Mouse (Mus musculus): ENCODE data around the gene Gm5868. TPM values are rescaled to one million over a fixed set of nuclear protein-coding genes. Genes with fewer than 3 reads are reported as not detected.
A peak's percentile ranks its signal among the peaks of the same experiment; 100 is the strongest.
"Not testable (repeated sequence)": the region's sequence is repeated elsewhere in the genome, so short reads cannot be mapped to it uniquely, and the experiment has no call there.

Gm5868 gene
- polyA plus RNA-seq, 1 experiment from 2014 or later, result not detected

DNA sequence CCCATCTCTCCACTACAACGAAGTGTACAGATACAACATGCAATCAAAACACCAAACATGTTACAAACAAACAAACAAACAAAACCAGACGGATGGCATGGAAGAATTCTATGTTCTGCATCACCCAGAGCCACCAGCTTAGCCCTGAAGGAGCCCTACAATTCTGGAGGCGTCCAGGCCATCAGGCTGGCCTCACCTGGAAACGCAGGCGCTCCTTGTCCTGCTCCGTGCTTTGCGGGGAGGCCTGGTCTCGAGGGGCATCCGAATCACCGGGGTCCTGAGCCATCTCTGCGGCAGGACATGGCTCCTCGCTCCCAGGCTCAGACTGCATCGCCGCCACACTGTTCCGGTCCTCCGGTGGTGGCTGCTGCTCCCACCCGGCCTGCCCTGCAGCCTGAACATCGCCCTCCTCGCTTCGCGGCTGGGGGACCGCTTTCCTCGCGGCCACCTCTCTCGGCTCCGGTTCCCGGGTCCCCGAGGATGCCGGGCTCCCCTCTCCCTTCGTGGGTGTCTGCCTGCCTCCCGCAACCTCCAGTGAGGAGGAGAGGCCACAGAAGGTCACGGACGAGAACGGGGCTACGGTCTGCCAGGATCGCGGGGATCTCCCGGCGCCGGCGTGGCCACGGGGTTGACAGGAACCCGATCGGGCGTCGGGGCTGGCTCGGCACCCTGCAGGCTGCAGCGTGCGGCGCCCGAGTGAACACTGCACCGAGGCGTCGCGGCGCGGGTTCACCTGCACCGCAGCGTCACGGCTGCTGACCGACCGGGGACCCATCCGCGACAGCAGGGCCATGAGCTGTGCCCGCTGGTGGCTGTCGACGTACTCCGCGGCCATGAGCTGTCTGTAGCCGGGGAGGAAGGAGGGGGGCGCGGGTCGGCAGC is 7.0 kb downstream of the Gm5868 start:
- H3K9ac ChIP-seq, result peak overlapping the region; percentile 68
- 6% methylated on average over 47 of the region's 73 CpGs for WGBS
- peak overlapping the region; percentile 55 for H3K4me3 ChIP-seq
- H3K36me3 ChIP-seq; H3K9me3 ChIP-seq (replicated peaks); H3K4me1 ChIP-seq (replicated peaks); H3K27ac ChIP-seq (ENCODE audit: poor library complexity, severe bottlenecking): not testable (repeated sequence)
- peak overlapping the region; percentile 95 for H3K4me2 ChIP-seq
- peak; percentile 33; the same call in 1 of the 2 replicates for ATAC-seq (ENCODE audit: insufficient number of reproducible peaks, low FRiP score)
- H3K27me3 ChIP-seq (replicated peaks), result peaks cover 38% of the 10 kb centered on the region

DNA sequence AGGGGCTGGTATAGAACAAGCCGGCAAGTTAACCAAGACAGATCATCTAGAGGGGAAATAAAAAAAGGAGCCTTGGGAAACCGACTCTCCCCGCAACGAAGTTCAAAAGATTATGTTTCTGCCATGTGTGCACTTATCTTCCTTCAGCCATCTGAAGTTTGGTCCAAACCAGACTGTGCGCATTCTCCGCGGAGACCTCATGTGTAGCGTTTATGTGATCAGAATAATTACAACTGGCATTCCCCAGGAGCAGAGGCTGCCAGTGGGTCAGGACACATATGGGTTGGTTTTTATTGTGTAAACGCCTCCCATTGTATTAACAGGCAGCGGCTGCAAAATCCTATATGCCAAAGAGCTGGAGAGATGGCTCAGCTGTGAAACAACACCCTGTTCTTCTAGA is 7.8 kb downstream of the Gm5868 start:
- H3K9me3 ChIP-seq (replicated peaks); H3K27ac ChIP-seq (ENCODE audit: poor library complexity, severe bottlenecking); H3K9ac ChIP-seq; H3K4me1 ChIP-seq (replicated peaks); H3K4me3 ChIP-seq; ATAC-seq (ENCODE audit: insufficient number of reproducible peaks, low FRiP score); H3K36me3 ChIP-seq: not testable (repeated sequence)
- 67% methylated on average over 10 of the region's 10 CpGs for WGBS
- H3K27me3 ChIP-seq (replicated peaks), result peaks cover 38% of the 10 kb centered on the region
- peak overlapping the region; percentile 95; the same call in 1 of the 2 replicates for H3K4me2 ChIP-seq

DNA sequence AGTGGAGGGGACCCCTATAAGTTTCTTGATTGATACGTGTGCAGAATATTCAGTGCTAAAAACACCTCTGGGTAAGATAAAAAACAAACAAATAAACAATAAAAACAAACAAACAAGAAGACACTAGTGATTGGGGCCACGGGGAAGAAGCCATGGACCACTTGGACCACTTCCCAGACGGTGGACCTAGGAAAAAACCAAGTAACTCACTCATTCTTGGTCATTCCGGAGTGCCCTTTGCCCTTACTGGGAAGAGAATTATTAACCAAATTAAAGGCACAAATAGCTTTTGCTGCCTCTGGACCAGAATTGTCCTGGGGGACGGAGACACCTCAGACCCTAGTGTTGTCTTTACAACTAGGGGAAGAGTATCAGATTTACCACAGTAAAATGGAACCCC is 21.7 kb downstream of the Gm5868 start:
- Histone ChIP-seq H3K9me3 (replicated peaks) (peaks cover 43% of the 10 kb centered on the region), H3K27ac (ENCODE audit: poor library complexity, severe bottlenecking) (no peak overlapping the region), H3K9ac (no peak overlapping the region), H3K36me3 (0 out of 2 replicates have a peak, but pooled peaks cover 3% of the 10 kb centered on the region), H3K4me3 (no peak overlapping the region), H3K4me1 (replicated peaks) (no peaks in the 10 kb centered on the region), H3K4me2 (no peak overlapping the region), H3K27me3 (replicated peaks) (no peaks in the 10 kb centered on the region)
- WGBS, result 79% methylated on average over 5 of the region's 5 CpGs
- no peak for ATAC-seq (ENCODE audit: insufficient number of reproducible peaks, low FRiP score)

DNA sequence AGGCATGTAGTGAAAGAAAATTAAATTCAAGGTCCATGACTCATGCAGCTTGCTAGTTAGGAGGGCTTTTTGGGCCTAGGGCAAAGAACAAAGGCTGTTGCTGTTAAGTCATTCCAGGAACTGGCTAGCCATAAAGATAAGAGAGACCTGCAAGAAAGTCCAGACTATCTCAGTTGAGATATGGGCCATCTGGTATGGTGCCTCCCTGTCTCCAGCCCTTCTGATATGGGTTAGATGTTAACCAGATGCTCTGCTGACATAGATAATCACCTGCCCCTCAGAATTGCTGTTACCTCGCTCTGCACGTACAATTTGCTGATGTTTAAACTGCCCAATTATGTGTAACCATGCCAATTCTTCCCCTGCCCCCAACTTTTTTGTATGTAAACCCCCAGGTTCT is 24.2 kb downstream of the Gm5868 start:
- not testable (repeated sequence) for H3K4me1 ChIP-seq (replicated peaks); H3K4me2 ChIP-seq; H3K36me3 ChIP-seq; H3K27me3 ChIP-seq (replicated peaks); H3K9ac ChIP-seq; ATAC-seq (ENCODE audit: insufficient number of reproducible peaks, low FRiP score); H3K27ac ChIP-seq (ENCODE audit: poor library complexity, severe bottlenecking); H3K4me3 ChIP-seq
- 28% methylated on average over 2 of the region's 2 CpGs for WGBS
- peaks cover 26% of the 10 kb centered on the region for H3K9me3 ChIP-seq (replicated peaks)

DNA sequence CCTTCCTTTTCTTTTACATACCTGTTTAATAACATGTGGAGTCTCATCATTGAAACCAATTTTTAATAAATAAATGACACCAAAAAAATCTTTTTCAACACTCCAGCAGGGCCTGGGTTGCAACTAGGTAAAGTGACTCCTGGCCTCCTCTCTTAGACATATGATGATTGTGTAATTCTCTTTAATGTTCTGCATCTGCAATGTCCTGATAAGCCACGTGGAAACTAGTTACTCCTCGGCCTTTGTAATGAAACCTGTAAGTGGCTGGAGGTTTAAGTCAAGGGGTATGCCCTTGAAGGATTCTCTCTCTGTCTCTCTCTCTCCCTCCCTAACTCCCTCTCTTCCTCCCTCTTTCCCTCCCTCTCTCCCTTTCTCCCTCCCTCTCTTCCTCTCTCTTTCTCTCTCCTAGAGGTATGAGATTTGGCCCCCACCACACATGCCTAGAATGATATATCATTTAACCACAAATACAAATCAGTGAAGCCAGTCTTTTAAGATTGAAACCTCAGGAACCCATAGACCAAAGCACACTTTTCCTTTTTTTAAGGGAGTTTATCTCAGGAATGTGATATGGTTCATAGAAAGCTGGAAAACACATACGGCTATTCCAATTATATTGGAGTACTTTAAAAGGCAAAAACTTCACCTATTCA is 26.2 kb downstream of the Gm5868 start:
- H3K9me3 ChIP-seq (replicated peaks), result peaks cover 13% of the 10 kb centered on the region
- H3K27ac ChIP-seq (ENCODE audit: poor library complexity, severe bottlenecking), result no peak overlapping the region
- WGBS, result 59% methylated on average over 3 of the region's 3 CpGs
- H3K36me3 ChIP-seq, result 0 out of 2 replicates have a peak, but pooled peaks cover under 1% of the 10 kb centered on the region
- H3K4me2 ChIP-seq, result no peak overlapping the region
- H3K4me3 ChIP-seq, result no peak overlapping the region
- peaks cover 8% of the 10 kb centered on the region for H3K4me1 ChIP-seq (replicated peaks)
- no peaks in the 10 kb centered on the region for H3K27me3 ChIP-seq (replicated peaks)
- no peak overlapping the region for H3K9ac ChIP-seq
- no peak for ATAC-seq (ENCODE audit: insufficient number of reproducible peaks, low FRiP score)

DNA sequence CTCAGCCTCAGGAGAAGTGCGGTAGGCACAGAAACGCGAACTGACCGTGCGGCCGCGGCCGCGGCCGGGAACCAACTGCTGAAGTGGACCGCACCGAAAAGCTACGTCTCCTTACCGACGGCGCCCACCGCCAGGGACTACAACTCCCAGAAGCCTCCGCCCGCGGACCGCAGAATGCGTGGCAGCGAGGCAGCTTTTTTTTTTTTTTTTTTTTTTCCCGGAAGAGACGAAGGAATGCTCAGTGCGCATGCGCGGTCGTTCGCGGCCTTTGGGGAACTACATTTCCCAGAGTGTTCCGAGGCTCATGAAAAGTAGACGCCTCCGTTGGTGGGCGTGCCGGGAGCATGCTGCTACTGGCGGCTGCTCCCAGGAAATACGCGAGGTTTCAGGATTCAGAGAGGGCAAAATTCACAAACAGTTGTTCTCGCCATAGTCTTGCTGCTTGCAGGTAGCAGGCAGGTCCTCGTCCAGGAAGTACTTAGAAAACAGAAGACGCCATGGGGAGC is 27.8 kb downstream of the Gm5868 start, which contains the start of gene Nfxl1:
Gene Nfxl1 (minus strand): TSS at position 141 of the 506 bp plus-strand sequence.
- 0% methylated on average over 42 of the region's 42 CpGs for WGBS

DNA sequence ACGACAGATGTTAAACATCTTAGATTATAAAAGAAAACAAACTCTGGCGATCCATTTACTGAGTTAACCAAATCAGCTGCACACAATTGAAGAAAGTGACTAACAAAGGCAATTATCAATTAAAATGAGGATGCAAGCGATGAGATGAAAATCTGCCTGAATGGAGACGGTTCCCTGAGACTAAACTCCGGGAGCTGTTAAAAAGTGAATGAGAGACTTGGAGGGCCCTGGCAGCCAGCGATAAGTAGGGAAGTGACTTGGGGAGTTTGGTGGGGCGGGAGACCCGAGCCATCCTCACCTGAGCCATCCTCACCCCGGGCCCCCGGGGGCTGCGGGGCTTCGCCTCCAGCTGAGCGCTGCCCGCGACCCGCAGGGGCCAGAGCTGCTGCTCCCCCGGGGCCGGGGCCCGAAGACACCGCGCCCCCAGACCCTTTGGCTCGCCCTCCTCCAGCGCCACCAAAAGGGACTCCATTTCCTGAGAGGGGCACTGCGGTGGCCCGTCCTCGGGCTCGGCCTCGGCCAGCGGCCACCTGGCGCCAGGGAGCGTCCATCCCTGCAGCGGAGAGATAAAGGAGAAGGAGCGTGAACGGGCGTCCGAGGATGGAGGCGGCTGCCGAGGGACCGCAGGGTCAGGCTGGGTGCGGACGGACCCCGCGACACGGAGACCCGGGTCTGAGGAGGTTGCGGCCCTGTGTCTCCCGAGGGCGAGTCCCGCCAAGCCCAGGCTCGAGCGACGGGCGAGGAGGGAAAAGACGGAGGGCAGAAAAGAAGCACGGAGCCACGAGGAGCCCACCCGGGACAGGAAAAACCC is 28.4 kb downstream of the Gm5868 start:
- Histone ChIP-seq H3K4me2 (peak overlapping the region; percentile 82), H3K9ac (peak overlapping the region; percentile 85), H3K9me3 (replicated peaks) (peaks cover 8% of the 10 kb centered on the region), H3K27me3 (replicated peaks) (no peaks in the 10 kb centered on the region), H3K36me3 (peaks cover 7% of the 10 kb centered on the region), H3K27ac (ENCODE audit: poor library complexity, severe bottlenecking) (peak overlapping the region; percentile 43), H3K4me3 (peak overlapping the region; percentile 81), H3K4me1 (replicated peaks) (peaks cover 8% of the 10 kb centered on the region)
- ATAC-seq (ENCODE audit: insufficient number of reproducible peaks, low FRiP score), result peak; percentile 81
- under 1% methylated on average over 56 of the region's 57 CpGs for WGBS

More for the DNA sequence above, 27.8 kb downstream of the Gm5868 start, which contains the start of gene Nfxl1:
- Histone ChIP-seq H3K9me3 (replicated peaks) (peaks cover 13% of the 10 kb centered on the region), H3K4me1 (replicated peaks) (peaks cover 8% of the 10 kb centered on the region), H3K36me3 (peaks cover 3% of the 10 kb centered on the region), H3K9ac (peak within 1 kb of the TSS; percentile 85), H3K27me3 (replicated peaks) (no peaks in the 10 kb centered on the region), H3K27ac (ENCODE audit: poor library complexity, severe bottlenecking) (peak within 1 kb of the TSS; percentile 43), H3K4me3 (peak within 1 kb of the TSS; percentile 81), H3K4me2 (peak within 1 kb of the TSS; percentile 82)
- ATAC-seq (ENCODE audit: insufficient number of reproducible peaks, low FRiP score), result peak; percentile 95

DNA sequence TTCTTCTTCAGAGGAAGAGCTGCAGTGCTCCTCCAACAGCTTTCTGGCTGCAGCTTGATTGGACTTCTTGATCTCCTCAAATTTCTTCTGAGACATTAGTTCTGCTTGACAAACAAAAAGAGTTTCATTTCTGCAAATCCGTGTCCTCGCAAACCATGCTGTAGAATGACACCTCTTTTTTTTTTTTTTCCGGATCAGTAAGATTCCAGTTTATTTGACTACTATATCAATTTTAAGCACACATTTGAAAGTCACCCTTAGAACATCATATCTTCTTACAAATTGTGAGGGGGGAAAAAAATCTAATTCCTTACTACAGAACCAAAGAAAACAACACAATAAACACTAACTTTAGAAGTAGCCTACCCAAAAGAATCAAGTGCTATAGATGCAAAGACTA is 31.1 kb downstream of the Gm5868 start:
- 89% methylated on average over 3 of the region's 3 CpGs for WGBS
- no peak for ATAC-seq (ENCODE audit: insufficient number of reproducible peaks, low FRiP score)
- H3K9ac ChIP-seq, result no peak overlapping the region

DNA sequence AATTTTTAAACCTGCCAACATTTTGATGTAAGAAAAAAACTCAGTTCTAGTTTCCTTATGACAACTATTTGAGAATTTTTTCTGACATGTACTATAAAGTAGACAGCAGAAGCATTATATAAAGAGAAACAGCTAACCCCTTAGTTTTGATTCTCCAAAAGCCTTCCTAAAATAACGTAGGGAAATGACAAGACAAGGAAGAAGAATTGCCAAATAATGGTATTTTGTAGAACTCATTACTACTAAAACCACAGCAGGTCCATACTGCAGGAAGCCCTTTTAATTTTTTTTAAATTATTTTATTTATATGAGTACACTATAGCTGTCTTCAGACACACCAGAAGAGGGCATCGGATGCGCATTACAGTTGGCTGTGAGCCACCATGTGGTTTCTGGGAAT is 36.1 kb downstream of the Gm5868 start:
- Histone ChIP-seq H3K4me3 (no peak overlapping the region), H3K9me3 (replicated peaks) (no peaks in the 10 kb centered on the region), H3K27ac (ENCODE audit: poor library complexity, severe bottlenecking) (no peak overlapping the region), H3K9ac (no peak overlapping the region), H3K27me3 (replicated peaks) (no peaks in the 10 kb centered on the region), H3K4me1 (replicated peaks) (no peaks in the 10 kb centered on the region; the same call in 1 of the 2 replicates), H3K36me3 (peaks cover 16% of the 10 kb centered on the region), H3K4me2 (no peak overlapping the region)
- 88% methylated on average over 3 of the region's 3 CpGs for WGBS
- no peak for ATAC-seq (ENCODE audit: insufficient number of reproducible peaks, low FRiP score)

More for the DNA sequence above, 31.1 kb downstream of the Gm5868 start:
- Histone ChIP-seq H3K27ac (ENCODE audit: poor library complexity, severe bottlenecking) (no peak overlapping the region), H3K4me2 (no peak overlapping the region), H3K4me1 (replicated peaks) (peaks cover 8% of the 10 kb centered on the region), H3K36me3 (peaks cover 15% of the 10 kb centered on the region), H3K4me3 (no peak overlapping the region), H3K27me3 (replicated peaks) (no peaks in the 10 kb centered on the region), H3K9me3 (replicated peaks) (no peaks in the 10 kb centered on the region)
